Mouse (Mus musculus) yolk sac, embryonic 10.5 days (tissue): ENCODE measurements around the gene Map6d1.

ENCODE experiments used
- DNase-seq: peaks from one replicate; pipeline ENCODE4 v3.0.0-alpha.2; 2017; ENCODE audit warnings: low spot score

Map6d1 gene

DNA sequence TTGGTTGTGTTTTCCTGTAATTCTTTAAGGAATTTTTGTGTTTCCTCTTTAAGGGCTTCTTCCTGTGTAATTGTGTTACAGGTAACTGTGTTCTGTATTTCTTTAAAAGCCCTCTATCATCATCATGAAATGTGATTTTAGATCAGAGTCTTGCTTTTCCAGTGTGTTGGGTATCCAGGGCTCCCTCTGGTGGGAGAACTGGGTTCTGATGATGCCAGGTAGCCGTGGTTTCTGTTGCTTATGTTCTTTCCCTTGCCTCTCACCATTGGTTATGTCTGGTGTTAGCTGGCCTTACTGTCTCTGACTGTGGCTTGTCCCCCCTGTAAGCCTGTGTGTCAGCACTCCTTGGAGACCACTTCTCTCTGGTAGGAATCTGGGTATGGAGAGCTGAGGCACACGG is 55.8 kb downstream of the Map6d1 start:
- no peak for DNase-seq
